Mouse (Mus musculus) frontal cortex, adult 2 months (tissue): Measurements from ENCODE around the gene Cpe. TPM values are rescaled to one million over a fixed set of nuclear protein-coding genes. Genes with fewer than 3 reads are reported as not detected.

ENCODE experiments used
- DNase-seq, 2 experiments: peaks; one replicate each; pipeline ENCODE4 v3.0.0; 2022; ENCODE audit warnings: low spot score in 1 of 2; ENCODE audit errors: extremely low spot score in 1 of 2
- polyA plus RNA-seq: library from polyadenylated mRNA; depleted of rRNA; stranded (reverse); fragments of >200 nt; gene quantifications from 2 replicates; pipeline ENCODE4 v1.2.3, GENCODE M21; 2012; rRNA removed

Gene Cpe
- polyA plus RNA-seq, result 1,706 and 1,914 TPM in 2 replicates

DNA sequence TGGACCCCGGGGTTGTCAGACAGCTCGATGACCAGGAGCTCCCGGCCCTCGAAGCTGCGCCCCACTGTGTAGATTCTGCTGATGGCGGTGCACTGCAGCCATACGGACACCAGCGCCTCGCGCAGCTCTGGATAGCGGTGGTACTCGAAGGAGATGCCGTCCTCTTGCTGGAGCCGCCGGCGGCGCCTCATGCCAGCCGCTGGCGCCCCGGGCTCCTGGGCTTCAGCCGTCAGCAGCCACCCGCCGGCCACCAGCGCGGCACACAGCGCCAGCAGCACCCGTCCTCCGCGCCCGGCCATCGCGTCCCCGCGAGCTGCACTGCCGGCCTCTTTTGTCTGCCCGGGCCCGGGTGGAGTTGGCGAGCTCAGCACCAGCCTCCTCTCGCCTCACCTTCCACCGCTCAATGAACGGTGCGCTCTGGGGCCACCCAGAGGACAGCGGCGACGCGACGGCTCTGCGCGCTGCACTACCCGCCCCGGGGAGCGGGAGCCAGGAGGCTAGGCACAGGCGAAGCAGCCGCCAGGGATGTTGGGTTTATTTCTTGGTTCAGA lies at the start of gene Cpe:
Cpe (minus strand) TSS at position 404 of the 551 bp plus-strand sequence.
- DNase-seq, result peak; percentile 76 to 91

DNA sequence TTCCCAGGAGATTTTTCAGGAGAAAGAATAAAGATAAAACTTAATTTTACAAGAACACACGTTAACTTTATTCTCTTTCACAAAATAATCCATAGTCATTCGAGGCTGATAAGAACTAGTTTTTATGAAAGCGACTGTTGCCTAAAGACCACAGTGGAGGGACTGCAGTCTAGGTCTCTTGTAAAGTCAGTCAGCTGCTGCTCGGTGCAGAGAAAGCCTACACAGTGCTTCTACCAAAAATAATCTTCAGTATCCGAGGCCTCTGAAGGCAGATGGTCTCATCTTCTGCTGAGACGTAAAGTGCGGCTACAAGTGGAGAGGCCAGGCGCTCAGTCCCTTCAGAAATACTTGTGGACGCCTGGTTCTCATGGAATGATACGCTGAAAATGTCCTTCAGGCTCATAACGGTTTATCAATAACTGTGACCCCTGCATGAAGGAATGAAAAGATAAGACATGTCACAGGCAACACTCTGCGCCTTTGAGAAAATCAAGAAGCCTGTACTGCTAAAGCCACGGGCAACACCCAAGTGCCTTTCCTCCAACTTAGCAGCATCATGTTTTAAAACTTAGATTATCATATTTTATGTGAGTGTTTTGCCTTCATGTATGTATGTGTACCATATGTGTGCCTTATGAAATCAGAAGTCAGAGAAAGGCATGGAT lies 47.8 kb upstream of the Cpe start:
- DNase-seq, result no peak

DNA sequence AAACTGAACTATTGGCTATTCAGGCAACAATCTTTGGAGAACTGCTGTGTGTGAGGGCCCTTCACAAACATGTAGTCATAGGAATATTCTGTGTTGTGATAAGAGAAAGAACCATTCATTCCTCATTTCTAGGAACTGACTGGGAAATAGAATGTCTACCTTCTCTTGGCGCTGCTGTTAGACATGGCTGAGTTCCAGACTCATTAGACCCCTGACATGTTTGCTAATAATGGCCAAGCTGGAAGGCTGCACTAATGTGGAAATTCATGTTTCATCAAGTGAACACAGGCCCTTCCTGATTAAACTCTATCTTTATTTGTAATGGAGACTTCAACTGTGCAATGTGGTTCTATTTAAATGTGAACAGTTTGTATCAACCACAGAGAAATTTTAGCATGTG lies 46.1 kb upstream of the Cpe start:
- no peak for DNase-seq

DNA sequence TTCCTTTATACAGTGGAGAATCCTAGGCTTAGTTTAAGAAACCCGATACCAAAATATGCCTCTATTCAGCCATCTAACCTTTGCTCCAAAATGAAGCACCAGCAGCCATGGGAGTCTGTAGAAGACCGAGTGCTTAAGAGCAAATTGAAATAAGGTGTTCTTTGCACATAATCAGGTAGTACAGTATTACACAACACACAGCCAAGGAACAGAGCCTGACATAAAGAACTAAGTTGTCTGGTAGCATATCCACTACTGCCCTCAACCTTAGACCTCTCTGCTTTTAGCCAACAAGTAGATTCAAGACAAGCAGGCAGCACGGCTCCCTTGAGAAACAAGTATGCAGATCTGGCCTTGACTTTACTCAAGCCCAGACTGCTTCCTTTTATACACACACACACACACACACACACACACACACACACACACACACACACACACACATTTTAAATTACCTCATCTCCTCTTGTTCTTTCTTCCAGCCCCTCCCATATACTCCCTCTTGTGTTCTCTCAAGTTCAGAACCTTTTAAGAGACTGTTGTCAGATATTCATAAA lies 44.0 kb upstream of the Cpe start:
- DNase-seq, result no peak

DNA sequence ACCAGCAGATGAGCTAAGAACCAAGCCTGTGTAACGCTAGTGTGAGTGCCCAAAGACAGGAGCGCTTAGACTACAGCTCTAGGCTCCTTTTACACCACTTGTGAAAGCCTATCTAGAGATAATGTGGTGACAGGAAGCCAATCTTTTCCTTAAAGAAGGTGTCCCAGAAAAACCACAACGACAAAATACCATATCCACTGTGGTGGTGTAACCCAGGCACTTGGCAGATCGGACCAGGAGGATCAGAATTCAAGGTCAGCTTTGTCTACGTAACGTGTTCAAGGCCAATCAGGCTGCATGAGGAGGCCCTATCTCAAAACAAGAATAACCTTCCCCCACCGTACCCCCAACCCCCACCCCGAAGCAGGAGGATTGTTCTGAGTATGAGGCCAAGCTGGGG lies 42.3 kb upstream of the Cpe start:
- no peak for DNase-seq

DNA sequence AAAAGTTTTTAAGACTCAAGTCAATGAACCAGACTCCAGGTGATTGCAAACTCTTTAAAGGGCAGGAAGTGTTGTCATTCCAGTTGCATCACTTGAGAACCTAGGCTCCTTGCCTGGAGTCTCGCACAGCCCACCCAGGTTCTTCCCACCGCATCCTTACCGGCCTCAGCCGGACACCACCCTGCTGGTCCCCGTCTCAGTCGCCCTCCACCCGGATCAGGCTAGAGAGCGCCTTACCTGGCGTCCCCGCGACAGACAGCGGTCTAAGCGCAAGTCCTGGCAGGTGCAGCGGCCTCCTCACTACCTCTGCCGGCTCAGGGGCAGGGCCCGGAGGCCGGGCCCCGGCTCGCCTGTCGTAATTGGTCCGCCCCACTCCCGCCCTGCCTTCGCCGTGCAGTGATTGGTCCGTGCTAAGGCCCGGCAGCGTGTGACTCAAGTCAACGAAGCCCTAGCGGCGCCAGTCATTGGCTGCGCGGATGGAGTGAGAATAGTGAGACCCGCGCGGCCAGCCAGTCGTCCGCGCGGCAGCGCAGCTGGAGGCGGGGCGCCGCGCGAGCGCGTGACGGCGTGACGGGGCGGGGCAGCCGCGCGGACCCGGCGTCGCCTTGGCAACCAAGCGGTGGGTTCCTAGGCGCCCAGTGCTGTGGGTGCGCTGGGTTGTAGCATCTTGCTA lies 40.6 kb upstream of the Cpe start, which contains the start of gene Msmo1:
Msmo1 (minus strand) TSS at position 522 of the 673 bp plus-strand sequence.
- DNase-seq, result peak; percentile 97 to 98

DNA sequence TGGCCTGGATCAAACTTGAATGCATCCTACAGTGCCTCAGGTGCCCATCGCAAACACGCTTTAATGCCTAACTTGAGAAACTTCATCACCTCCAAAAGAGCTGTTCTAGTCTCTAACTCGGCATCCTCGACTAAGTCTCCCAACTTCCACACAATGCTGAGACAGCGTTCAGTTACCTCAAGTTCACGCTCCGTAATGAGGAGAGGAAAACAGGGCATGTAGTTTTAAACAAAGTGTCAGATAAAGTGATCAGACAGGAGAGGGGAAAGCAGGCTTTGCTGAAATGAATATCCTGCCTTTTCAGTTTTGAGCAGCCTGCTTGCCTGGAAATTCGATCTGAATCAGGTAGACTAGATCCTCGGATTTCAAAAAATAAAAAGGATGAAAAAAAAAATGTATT lies 39.7 kb upstream of the Cpe start:
- DNase-seq, result no peak

DNA sequence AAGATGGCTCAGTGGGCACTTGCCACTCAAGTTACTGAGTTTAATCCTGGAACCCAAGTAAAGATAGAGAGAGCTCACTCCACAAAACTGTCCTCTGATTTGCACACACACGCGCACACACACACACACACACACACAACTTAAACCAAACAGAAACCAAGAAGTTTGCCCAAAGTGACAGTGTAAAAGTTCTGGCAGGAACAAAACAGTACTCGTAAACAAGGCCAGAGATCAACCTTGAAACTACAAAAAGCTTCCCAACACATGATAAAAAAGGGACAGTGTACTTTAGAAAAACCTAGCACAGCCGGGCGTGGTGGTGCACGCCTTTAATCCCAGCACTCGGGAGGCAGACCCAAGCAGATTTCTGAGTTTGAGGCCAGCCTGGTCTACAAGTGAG lies 35.3 kb upstream of the Cpe start:
- DNase-seq, result no peak

DNA sequence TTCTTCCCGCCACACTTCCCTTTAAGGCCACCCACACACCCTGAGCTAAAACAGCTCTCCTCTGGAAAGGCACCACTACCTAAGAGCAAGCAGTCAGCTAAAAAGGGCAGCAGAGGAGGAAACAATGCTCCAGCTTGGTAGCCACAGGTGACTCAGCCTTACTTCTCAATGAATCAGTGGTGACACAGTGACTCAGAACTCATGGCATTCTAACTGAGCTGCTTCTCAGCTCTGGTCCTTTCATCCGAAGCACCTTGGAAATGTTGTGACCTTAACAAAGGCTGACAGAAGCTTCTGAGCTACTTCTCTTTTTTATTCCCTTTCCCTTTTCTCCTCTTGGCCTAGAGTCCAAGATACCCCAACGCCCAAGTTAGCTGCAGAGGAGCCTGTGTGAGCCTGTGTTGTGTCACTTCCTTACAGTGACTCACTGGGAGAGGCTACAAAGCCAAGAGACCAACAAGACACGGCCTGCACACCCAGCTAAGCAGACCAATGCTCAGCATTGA lies 33.4 kb upstream of the Cpe start:
- peak in 1 of 2 experiments; percentile 55 for DNase-seq

DNA sequence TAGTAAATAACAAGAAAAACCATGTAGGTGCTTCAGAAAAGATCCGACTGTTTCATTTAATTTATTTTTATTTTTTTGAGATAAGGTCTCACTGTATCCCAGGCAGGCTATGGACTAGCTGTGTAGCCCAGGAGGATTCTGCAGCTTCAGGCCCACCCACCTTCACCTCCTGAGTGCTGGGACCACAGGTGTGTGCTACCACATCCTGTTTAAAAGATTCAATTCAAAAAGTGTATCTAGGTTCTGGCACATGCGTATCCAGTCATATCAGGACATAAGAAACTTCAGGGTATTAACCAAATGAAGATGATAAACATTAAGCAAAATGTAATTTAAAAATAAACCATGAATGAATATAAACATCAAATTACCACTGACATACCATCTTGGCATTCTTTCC lies 30.4 kb upstream of the Cpe start:
- DNase-seq, result no peak

DNA sequence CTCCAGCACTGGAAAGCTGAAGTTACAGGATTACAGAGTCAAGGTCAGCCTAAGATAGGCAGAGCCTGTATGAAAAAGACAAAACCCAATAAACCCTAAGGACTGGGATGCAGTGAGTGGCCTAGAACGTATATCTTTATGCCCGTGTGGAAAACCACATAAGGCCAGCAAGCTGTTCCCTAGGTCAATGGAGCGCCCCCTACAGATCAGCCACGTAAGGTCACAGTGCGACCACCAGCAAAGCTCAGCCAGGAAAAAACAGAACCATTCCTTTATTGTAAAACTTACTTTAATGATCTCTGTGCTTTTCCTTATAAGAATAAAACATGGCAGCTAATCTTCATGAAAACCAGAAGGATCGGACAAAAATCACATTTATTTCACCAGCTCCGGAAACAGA lies 25.0 kb upstream of the Cpe start:
- DNase-seq, result no peak

DNA sequence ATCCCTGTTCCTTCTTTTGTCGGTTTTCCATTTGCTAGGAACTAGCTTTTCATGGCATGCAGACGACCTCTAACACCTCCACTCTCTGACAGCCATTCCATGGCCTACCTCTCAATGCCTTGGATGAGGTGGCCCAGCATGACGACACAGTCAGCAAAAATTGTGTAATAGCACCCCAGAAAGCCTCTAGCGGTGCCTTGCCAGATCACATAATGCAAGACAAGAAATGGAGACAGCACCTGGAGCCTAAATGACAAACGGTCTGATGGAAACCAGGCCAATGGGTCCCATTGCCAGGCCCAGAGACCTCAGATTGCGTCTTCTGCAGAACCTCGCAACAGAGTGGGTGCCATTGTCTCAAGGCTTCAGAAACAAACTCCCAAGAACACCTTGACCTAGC lies 19.6 kb upstream of the Cpe start:
- DNase-seq, result no peak

DNA sequence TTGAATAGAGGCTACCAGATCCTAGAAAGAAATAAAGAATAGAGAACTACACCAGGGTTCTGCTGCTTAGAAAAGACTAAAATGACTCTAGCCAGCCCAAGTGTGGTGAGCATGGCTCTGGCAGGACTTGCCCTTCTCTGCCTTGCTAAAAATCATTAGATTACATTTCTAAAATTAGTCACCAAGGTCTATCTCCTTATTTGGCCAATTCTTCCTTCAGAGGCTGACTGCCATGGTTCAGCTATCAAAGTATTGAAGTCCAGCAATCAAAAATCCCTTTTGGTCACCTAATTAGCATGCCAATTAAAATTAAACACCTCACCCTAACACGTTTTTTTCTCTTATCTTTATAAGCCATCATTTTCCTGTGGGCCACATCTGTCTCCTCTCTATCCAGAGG lies 18.7 kb upstream of the Cpe start:
- no peak for DNase-seq

DNA sequence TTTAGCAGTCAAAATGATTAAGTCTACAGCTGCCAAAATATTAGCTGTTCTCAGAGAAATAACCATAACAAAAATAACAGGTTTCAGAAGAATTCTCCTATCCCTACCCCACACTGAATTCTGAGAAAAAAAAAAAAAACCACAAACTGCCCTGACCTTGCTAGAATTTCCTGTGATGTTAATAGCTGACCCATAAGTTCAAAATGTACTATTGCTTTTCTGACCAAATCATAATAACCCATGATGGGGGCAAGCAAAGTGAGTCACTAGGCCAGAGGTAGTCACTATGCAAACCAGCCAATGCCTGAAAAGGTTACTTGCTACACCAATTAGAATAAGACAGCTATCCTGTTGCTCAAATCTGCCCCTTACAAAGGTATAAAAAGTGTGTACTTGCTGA lies 14.6 kb upstream of the Cpe start:
- no peak for DNase-seq

DNA sequence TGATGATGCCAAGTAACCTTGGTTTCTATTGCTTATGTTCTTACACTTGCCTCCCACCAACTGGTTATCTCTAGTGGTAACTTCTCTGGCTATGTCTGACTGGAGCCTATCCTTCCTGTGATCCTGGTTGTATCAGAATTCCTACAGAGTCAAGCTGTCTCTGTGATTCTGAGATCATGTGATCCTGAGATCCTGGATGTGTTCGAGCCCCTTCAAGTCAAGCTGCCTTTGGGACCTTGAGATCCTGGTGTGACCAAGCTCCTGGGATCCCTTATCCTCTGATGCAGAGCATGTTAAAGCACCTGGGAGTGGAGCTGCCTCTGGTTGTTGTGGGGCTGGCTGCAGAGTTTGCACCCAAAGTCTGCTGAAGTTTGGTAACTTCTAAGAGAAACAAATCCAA lies 10.3 kb upstream of the Cpe start:
- no peak for DNase-seq

DNA sequence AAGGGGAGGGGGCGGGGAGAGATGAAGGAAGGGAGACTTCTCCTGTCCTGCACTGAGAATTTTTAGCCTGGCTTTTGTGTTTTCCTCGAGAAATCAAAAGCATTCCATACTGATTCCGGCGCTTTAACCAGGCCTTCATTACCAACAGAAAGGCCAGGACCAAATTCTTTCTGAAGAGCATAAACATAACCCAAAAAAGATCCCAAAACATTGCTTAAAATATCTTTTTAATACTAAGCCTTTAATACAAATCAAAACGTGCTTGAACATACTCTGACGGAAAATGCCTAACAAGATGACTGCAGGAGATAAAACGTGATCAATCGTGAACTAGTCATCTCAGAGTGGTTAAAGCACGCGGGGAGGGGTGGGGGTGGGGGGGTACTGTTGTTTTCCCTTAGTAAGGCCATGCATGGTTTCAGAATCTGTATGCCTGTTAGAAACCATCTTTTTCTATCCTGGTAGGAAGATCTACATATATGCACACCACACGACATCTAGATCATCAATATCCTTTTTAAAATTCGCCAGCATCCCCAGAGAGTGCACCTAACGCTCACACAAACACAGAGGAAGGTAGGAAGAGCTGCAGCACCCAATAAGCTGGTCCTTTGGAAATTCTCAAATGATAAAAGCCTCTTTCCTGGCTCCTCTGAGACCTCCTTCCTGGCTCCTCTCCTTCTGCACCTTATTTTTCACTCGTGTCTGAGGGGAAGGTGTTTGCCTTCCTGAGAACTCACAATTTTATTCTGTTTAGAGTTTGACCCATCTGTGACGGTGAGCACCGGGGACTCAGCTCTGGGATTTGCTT lies 1.1 kb downstream of the Cpe start:
- peak in 1 of 2 experiments; percentile 43 for DNase-seq

DNA sequence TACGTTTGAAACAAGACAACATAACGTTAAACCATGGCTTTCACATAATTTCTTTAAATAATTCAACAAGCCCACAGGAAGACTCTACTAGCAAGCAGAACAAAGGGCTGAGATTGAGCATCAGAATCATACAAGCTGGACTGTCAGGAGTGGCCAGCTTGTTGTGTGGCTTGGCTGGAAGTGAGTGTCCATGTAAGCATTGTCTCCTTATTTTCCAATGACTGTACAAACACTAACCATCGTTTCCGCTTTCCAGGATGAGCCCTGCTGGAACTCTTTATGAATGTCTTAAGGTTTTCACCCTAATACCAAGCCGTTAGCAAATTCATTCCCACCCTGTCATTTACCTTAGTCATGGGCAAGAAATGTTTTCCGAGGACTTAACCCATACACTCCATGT lies 2.0 kb downstream of the Cpe start:
- DNase-seq, result no peak

DNA sequence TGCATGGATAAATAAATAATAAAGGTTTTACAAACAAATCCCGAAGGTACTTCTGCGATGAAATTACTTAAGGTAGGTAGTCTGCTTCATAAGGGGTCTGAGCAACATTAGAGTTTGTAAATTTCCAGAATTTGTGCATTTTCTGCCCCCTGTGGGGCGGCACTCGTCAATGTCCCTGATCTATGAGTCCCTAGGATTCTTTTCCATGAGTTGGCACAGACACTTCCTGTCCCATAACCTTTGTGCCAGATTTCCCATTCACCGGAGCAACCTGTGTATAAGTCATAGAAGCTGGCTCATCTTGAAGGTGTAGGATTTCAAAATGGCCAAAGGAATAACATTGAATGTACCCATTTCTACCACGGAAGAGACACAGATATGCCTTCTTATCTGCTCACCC lies 2.5 kb downstream of the Cpe start:
- no peak for DNase-seq

DNA sequence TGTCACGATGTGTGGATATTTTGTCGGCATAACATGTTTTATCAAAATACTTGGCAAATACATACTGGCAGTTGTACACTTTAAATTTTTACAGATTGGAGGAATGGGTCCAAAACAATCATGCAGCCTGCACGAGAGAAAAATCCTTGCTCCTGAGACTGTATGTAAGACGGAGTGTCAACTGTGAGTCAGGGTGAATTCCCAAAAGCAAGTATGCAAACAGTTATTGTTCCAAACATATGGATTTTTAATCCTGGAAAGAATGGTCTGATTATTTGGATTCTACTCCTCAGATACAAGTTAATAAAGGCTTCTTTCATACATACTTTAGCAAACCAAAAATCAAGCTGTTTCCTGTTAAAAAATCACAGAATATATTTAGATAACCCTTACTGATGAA lies 4.1 kb downstream of the Cpe start:
- no peak for DNase-seq

DNA sequence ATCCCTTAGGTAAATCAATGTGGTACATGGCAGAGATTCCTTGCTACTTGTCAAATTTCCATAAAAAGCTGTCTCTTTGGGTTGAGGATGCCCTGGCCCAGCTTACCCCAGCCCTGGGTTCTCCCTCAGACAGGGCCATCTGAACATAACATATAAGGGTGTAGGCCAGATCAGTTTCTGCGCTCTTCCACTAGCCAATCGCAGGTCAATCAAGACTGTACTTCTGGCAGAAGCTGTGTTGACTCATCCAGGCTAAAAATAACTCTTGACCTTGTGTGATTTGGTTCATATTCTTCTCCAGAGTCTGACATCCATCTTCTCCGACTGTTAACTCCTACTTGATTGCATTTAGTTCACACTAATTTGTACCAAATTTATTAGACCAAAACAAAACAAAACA lies 4.7 kb downstream of the Cpe start:
- DNase-seq, result no peak

DNA sequence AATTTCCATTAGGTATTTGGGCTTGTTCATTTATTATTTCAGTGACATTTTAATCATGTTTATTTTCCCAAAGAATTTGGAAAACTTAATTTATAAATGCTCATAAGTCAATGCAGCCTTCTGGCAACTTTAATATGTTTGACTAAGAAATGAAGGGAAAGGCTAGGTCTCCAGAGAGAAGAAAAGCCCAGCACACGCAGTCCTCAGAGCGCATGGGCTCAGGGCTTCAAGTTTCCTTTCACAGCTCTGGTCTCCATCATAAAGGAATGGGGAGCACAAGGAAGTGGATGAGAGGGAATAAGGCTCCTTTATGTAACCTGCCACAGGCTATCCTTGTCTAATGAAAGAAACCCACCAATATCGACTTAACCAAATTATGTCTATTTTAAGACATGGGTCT lies 10.4 kb downstream of the Cpe start:
- no peak for DNase-seq
